Mouse (Mus musculus): Measurements from ENCODE around the gene Secisbp2l.
A peak's percentile ranks its signal among the peaks of the same experiment; 100 is the strongest.

The Secisbp2l gene

GRCm38 (mm10) chr2:125704907-125705631 is 77.6 kb downstream of the Secisbp2l start:
- no peak for DNase-seq (ENCODE audit: low spot score in 2 of 2)

DNA sequence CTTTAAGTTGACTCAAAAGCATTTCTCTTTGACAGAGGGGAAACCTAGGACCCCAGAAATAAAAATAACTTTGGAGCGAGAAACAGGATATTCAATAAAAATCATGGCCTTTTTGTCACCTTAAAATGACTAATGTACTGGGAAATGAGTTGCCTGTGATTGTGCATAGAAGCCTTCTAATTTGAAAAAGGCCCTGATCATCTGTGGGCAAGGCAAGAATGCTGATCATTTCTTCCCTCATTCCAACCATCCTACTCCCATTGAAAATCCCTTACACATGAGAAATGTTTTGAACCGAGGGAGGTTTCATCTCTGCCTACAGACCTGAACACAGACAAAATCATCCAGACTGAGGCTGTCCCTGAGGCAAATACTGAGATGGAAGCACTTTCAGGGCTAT is 79.8 kb downstream of the Secisbp2l start:
- no peak for DNase-seq (ENCODE audit: low spot score in 2 of 2)

DNA sequence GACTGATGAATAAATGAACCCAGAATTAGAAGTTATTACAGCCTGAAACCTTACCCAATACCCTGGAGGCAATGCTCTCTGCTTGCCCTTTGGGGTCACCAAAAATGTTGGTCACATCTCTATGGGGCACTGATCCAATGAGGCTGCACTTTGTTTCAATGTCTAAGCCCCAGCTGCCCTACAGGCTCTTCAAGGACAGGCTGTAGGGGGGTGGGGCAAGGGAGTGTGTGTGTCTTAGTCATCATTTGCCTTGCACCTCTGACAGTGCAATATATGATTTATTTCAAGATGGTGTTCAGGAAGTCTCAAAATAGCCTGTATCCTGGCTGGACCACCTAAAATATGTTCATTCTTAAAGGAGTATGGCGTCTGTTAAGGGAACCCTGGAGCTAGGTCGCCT is 81.1 kb downstream of the Secisbp2l start:
- DNase-seq (ENCODE audit: low spot score in 2 of 2) = no peak

GRCm38 (mm10) chr2:125696219-125696618 is 86.5 kb downstream of the Secisbp2l start:
- DNase-seq (ENCODE audit: low spot score in 2 of 2) = peak; percentile 47 to 50

DNA sequence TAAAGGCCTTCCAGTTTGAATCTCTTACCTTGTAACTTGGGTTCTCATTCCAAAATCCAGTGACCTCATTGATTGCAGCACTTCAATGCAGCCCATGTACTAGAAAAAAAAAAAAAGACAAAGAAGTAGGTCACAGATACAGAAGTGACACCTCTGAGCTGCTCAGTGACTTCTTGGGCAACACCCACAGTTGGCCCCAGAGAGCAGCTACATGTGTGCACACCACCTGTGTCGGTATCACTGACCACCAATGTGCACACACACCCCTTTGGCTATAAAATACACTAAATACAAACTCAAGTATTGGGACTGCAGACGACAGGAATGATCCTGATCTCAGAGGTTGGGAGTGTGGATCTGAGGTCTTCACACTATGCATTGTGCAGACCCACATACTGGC is 87.9 kb downstream of the Secisbp2l start:
- no peak for DNase-seq (ENCODE audit: low spot score in 2 of 2)

GRCm38 (mm10) chr2:125692010-125692409 is 90.7 kb downstream of the Secisbp2l start:
- no peak for DNase-seq (ENCODE audit: low spot score in 2 of 2)
